Mouse (Mus musculus): ENCODE measurements at regions not wholly inside any gene's neighbourhood (a gene's known extent, or its start where the extent isn't known, plus 50 kb on each side); places are given as distances from the start of the nearest gene placed in this dataset.

DNA sequence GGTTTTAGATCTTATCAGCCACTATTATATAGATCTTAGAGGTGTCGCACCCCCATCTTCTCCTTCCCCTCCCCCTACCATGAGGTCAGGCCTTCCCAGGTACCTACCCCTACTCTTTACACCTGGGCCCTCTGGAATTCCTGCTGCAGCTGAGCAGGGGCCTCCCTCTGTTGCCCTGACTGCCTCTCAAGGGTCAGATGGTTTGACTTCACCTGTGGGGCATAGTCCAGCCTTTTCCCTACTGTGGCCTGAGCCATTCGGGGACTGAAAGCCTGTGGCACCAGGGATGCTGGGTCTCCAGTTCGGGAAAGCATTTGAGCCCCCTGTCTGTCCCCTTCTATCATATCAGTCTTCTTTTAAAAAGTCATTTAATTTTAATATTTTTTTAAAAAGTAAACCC lies 196.4 kb downstream of the Gadd45g start:
- no peak for TF ChIP-seq CTCF (conservative IDR thresholded peaks at IDR 0.05; ENCODE audit: insufficient read depth, insufficient read length, low read depth, low read length)
- TF ChIP-seq POLR2A (IDR thresholded peaks at IDR 0.05; ENCODE audit: low read depth, low read length): no peak
